Comparison of ENCODE assay signal across 15 mouse cellular contexts in the genomic region with DNA sequence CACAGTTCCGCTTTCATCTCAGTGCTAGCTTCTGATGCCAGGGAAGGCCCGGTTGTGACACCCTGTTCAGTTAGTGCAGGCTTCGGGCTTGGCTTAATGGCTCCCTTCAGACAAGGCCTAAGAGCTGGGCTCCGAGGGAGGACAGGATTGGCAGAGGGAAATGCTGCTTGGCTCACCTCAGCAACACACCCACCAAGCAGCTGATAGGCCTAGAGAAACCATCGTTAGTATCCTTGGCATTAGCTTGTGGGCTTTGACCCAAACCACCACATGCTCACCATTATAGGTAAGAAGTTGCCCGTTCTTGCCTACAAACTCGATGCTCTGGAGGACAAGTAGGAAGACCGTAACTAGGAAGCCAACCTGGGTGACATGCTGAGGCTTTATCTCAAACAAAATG. TPM values are rescaled to one million over a fixed set of nuclear protein-coding genes. Genes with fewer than 3 reads are reported as not detected.
DNase-seq lines count a peak whose midpoint lies in the region; ATAC-seq and TF ChIP-seq lines count a peak whose summit lies in the region.
"Had no signal": no experiment of that assay in that cellular context is flagged by ENCODE, and none has a peak within 500 bp of the region (broad histone marks: within the 10 kb centered on the region; RNA-seq: fewer than 3 reads in every experiment).

No protein-coding gene starts in this region.

- no peak for DNase-seq in spleen, adult 2 months (ENCODE audit: low read depth in 1 of 2, low spot score in 2 of 2)
- DNase-seq in spleen, postnatal 14 days (ENCODE audit: low spot score in 2 of 2), result no peak
- peak; percentile 59 to 69 for DNase-seq in cerebellum, postnatal 14 days
- no peak for DNase-seq in liver, embryonic 11.5 days (ENCODE audit: low spot score)
- no peak for DNase-seq in kidney, adult 2 months
- no peak for DNase-seq in urinary bladder, adult 2 months (ENCODE audit: low spot score)
- DNase-seq: forebrain, postnatal 0 days; heart, postnatal 4 days; kidney, adult 9 months; right cerebral cortex, postnatal 4 days; thymus, adult 18-20 months had no signal

- TF ChIP-seq CTCF in spleen, adult 2 months (IDR thresholded peaks at IDR 0.05; ENCODE audit: extremely low read depth, insufficient read depth, insufficient read length, insufficient replicate concordance), result no peak
- no peak for TF ChIP-seq CTCF in kidney, adult 2 months (conservative IDR thresholded peaks at IDR 0.05; ENCODE audit: insufficient read depth, insufficient read length, low read depth, low read length)

- no peaks in the 10 kb centered on the region for H3K9me3 ChIP-seq in liver, embryonic 11.5 days (ENCODE audit: control insufficient read depth, low read length)
- H3K9me3 ChIP-seq: heart, embryonic 13.5 days; neural tube, embryonic 13.5 days had no signal

- no peak overlapping the region for H3K4me3 ChIP-seq in spleen, adult 2 months (ENCODE audit: extremely low read depth, insufficient read depth, insufficient read length)
- H3K4me3 ChIP-seq in liver, embryonic 11.5 days (ENCODE audit: low read depth, low read length), result no peak overlapping the region
- no peak overlapping the region for H3K4me3 ChIP-seq in kidney, adult 2 months (ENCODE audit: insufficient read depth, low read depth, low read length)
- H3K4me3 ChIP-seq: heart, embryonic 13.5 days; left cerebral cortex, adult 2 months; neural tube, embryonic 13.5 days had no signal

- no peaks in the 10 kb centered on the region for H3K36me3 ChIP-seq in spleen, adult 2 months (ENCODE audit: control insufficient read depth, insufficient read depth, low read length)
- H3K36me3 ChIP-seq in liver, embryonic 11.5 days (ENCODE audit: control insufficient read depth, insufficient read depth, low read length), result no peaks in the 10 kb centered on the region
- no peaks in the 10 kb centered on the region for H3K36me3 ChIP-seq in kidney, adult 2 months (ENCODE audit: control insufficient read depth, insufficient read depth, low read length)
- H3K36me3 ChIP-seq: heart, embryonic 13.5 days; neural tube, embryonic 13.5 days had no signal

- no peak for TF ChIP-seq POLR2A in spleen, adult 2 months (IDR thresholded peaks at IDR 0.05; ENCODE audit: low read depth, low read length)
- no peak for TF ChIP-seq POLR2A in kidney, adult 2 months (IDR thresholded peaks at IDR 0.05; ENCODE audit: low read depth, low read length)

- peak overlapping the region; percentile 42 for H3K9ac ChIP-seq in liver, embryonic 11.5 days (ENCODE audit: low read depth, low read length)
- H3K9ac ChIP-seq: forebrain, postnatal 0 days; neural tube, embryonic 13.5 days had no signal

- WGBS in spleen, adult 2 months, result 72% methylated on average over 8 of the region's 8 CpGs
- WGBS in liver, embryonic 11.5 days, result 81% methylated on average over 8 of the region's 8 CpGs
- 87% methylated on average over 8 of the region's 8 CpGs for WGBS in kidney, adult 2 months

- H3K4me1 ChIP-seq in spleen, adult 2 months (ENCODE audit: control insufficient read depth, insufficient read depth, insufficient read length), result no peaks in the 10 kb centered on the region
- peaks cover 77% of the 10 kb centered on the region for H3K4me1 ChIP-seq in liver, embryonic 11.5 days (replicated peaks; ENCODE audit: control insufficient read depth, insufficient read depth, low read length)
- H3K4me1 ChIP-seq in kidney, adult 2 months (ENCODE audit: control insufficient read depth, insufficient read depth, low read length), result no peaks in the 10 kb centered on the region

- H3K27ac ChIP-seq in spleen, adult 2 months (ENCODE audit: insufficient read depth, low read length), result 0 out of 2 replicates have a peak overlapping the region, but pooled peaks have one; percentile 6
- H3K27ac ChIP-seq in liver, embryonic 11.5 days (ENCODE audit: low read depth, low read length), result peak overlapping the region; percentile 95
- no peak overlapping the region for H3K27ac ChIP-seq in kidney, adult 2 months (ENCODE audit: insufficient read depth, low read depth, low read length)
- H3K27ac ChIP-seq: left cerebral cortex, adult 2 months; neural tube, embryonic 13.5 days had no signal

- no peaks in the 10 kb centered on the region for H3K27me3 ChIP-seq in spleen, adult 2 months (ENCODE audit: control insufficient read depth, insufficient read depth, low read length)
- H3K27me3 ChIP-seq in liver, embryonic 11.5 days (replicated peaks; ENCODE audit: control insufficient read depth, insufficient read depth, low read length), result no peaks in the 10 kb centered on the region
- H3K27me3 ChIP-seq in kidney, adult 2 months (replicated peaks; ENCODE audit: control insufficient read depth, insufficient read depth, low read length), result no peaks in the 10 kb centered on the region
- H3K27me3 ChIP-seq: heart, embryonic 13.5 days; neural tube, embryonic 13.5 days had no signal

- no peak overlapping the region; the same call in 1 of the 2 replicates for H3K4me2 ChIP-seq in liver, embryonic 11.5 days
- H3K4me2 ChIP-seq: neural tube, embryonic 13.5 days had no signal

- ATAC-seq in liver, embryonic 11.5 days (replicated peaks; ENCODE audit: low FRiP score), result no peak
- no peak for ATAC-seq in activated CD4-positive, CD25-positive, alpha-beta regulatory T cell, adult 4 months
- ATAC-seq: forebrain, postnatal 0 days had no signal

RNA-seq across cellular contexts. Expression of a gene that starts 38.3 kb away (rescaled TPM):
- 18.1 and 18.9 TPM in 2 replicates for polyA plus RNA-seq in spleen, adult 2 months (2012; rRNA removed)
- polyA plus RNA-seq in liver, embryonic 11.5 days (2014; fragmentation: Nextera tagmentation; extraction: Ambion mirVana), result 53.4 and 61.2 TPM in 2 replicates
- 1.6 and 1.9 TPM in 2 replicates for polyA plus RNA-seq in kidney, adult 2 months (2012; rRNA removed)
- under 1 TPM; 0.28 to 0.37 TPM for polyA plus RNA-seq in activated CD4-positive, CD25-positive, alpha-beta regulatory T cell, adult 4 months (2017; shearing (Covaris generic))
- 1.8 and 3.4 TPM in 2 replicates for polyA plus RNA-seq in urinary bladder, adult 2 months (2012; rRNA removed)

Comparison
In these comparisons a context has a peak if more than half of its experiments do, and no peak if none do; other contexts are left out.
1. DNase-seq: peak in cerebellum, postnatal 14 days (2 of 2); none in spleen, adult 2 months (0 of 2), spleen, postnatal 14 days (0 of 2), liver, embryonic 11.5 days (single experiment), kidney, adult 2 months (single experiment) and urinary bladder, adult 2 months (single experiment).